Mouse (Mus musculus) liver, embryonic 14.5 days (tissue): ENCODE measurements around the gene Rhot2.

Experiments
- CTCF ChIP-seq: IDR thresholded peaks from 2 replicates; pipeline ENCODE4 v1.5.1; 2016; ENCODE audit warnings: antibody characterized with exemption, low read depth, control low read depth
- EP300 ChIP-seq: IDR thresholded peaks from 2 replicates; pipeline ENCODE4 v1.6.1; 2016; ENCODE audit warnings: antibody characterized with exemption, low read depth

DNA sequence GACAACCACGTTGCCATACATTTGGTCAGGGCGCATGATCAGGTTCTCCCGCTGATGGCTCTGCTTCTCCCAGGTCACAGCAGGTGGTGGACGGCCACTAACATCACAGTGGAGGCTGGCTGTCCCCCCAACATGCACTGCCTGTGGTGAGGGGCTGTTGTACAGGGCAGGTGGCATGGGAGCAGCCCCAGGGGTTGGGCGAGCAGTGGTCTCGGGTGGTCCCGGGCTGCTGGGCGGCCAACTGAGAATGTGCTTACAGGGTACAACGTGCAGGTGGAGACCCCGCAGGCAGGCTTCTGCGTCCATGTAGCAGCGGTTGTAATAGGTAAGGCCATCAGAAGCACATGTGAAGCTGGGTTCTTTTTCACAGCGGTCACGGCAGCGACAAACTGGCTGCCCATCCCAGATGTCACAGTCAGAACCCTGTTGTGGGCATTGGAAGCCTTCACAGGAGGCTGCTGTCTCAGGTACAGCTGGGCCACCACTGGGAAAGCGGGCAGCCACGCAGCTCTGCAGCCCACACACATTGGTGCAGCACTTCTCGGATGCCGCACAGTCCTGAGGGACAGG lies 34.0 kb upstream of the Rhot2 start:
- TF ChIP-seq EP300 (no peak), CTCF (no peak)
